Mouse (Mus musculus) liver, embryonic 14.5 days (tissue): Measurements from ENCODE around the gene Fosb. TPM values are rescaled to one million over a fixed set of nuclear protein-coding genes. Genes with fewer than 3 reads are reported as not detected.

Source experiments
- ATAC-seq: fragments of 200-750 bp; cut with Nextera tagmentation; 2 replicates; pipeline ENCODE4 v1.8.0; 2017; ENCODE audit warnings: moderate number of reproducible peaks, mild to moderate bottlenecking, moderate library complexity; ENCODE audit not compliant: insufficient read depth
- DNase-seq, 3 experiments: peaks; one replicate each; pipeline ENCODE4 v3.0.0-alpha.2; 2012 to 2013; ENCODE audit warnings: low read depth in 3 of 3, low spot score in 3 of 3
- H3K27ac ChIP-seq: fragments of 300-500 bp; sonication (generic); 2 replicates; pipeline ENCODE4 v1.5.1; 2014; ENCODE audit warnings: moderate library complexity, mild to moderate bottlenecking, control low read depth, inconsistent platforms
- H3K27me3 ChIP-seq: fragments of 300-500 bp; sonication (generic); 2 replicates; pipeline ENCODE4 v1.6.1; 2014; ENCODE audit warnings: mild to moderate bottlenecking, low read length, moderate library complexity; ENCODE audit not compliant: control insufficient read depth, insufficient read depth
- H3K36me3 ChIP-seq: fragments of 300-500 bp; sonication (generic); replicated peaks from 2 replicates; pipeline ENCODE4 v1.6.1; 2014; ENCODE audit warnings: low read depth; ENCODE audit not compliant: control insufficient read depth, insufficient read depth
- H3K4me1 ChIP-seq, 2 experiments: fragments of 200-500 bp in 1 of 2; fragments of 300-500 bp in 1 of 2; sonication (generic) in 1 of 2; replicated peaks; 2 replicates each; pipeline ENCODE4 v1.6.1; 2012 to 2014; ENCODE audit warnings: antibody characterized with exemption in 1 of 2, inconsistent platforms in 1 of 2, low read length in 1 of 2; ENCODE audit not compliant: control insufficient read depth in 2 of 2, insufficient read depth in 2 of 2
- H3K4me2 ChIP-seq: fragments of 300-500 bp; sonication (generic); 2 replicates; pipeline ENCODE4 v1.6.1; 2014; ENCODE audit warnings: low read depth, mild to moderate bottlenecking, control low read depth, moderate library complexity
- H3K4me3 ChIP-seq, 2 experiments: fragments of 200-500 bp in 1 of 2; fragments of 300-500 bp in 1 of 2; sonication (generic) in 1 of 2; 2 replicates each; pipeline ENCODE4 v1.5.1; 2012 to 2014; ENCODE audit warnings: low read depth in 2 of 2, low read length in 2 of 2, mild to moderate bottlenecking in 2 of 2, control low read depth in 1 of 2, inconsistent platforms in 1 of 2, moderate library complexity in 1 of 2; ENCODE audit not compliant: insufficient read depth in 1 of 2
- H3K9ac ChIP-seq: fragments of 300-500 bp; sonication (generic); replicated peaks from 2 replicates; pipeline ENCODE4 v1.6.1; 2014; ENCODE audit warnings: mild to moderate bottlenecking, control low read depth, moderate library complexity
- H3K9me3 ChIP-seq: fragments of 300-500 bp; sonication (generic); 2 replicates; pipeline ENCODE4 v1.6.1; 2016; ENCODE audit warnings: low read length, mixed read lengths; ENCODE audit not compliant: control insufficient read depth
- CTCF ChIP-seq: IDR thresholded peaks from 2 replicates; pipeline ENCODE4 v1.5.1; 2016; ENCODE audit warnings: antibody characterized with exemption, low read depth, control low read depth
- EP300 ChIP-seq: IDR thresholded peaks from 2 replicates; pipeline ENCODE4 v1.6.1; 2016; ENCODE audit warnings: antibody characterized with exemption, low read depth
- WGBS: fragments of 180-500 bp; shearing (Covaris S2); extraction: QIAGEN DNeasy Blood & Tissue Kit; methylation state at CpG from one replicate; pipeline ENCODE4 v1.1.7; 2014; ENCODE audit not compliant: insufficient replicate concordance; 5-methylcytosine and 5-hydroxymethylcytosine counted together
- polyA plus RNA-seq, 2 experiments: library from polyadenylated mRNA; depleted of rRNA in 1 of 2; stranded (reverse) in 1 of 2; unstranded in 1 of 2; fragments of >200 nt; fragmentation: Nextera tagmentation in 1 of 2; extraction: Ambion mirVana in 1 of 2; gene quantifications; 2 replicates each; pipeline versions ENCODE4 v1.2.1 to v1.2.3; 2012 to 2014

Gene Fosb
- polyA plus RNA-seq, 2 experiments: 0.03 TPM; not detected in 1

DNA sequence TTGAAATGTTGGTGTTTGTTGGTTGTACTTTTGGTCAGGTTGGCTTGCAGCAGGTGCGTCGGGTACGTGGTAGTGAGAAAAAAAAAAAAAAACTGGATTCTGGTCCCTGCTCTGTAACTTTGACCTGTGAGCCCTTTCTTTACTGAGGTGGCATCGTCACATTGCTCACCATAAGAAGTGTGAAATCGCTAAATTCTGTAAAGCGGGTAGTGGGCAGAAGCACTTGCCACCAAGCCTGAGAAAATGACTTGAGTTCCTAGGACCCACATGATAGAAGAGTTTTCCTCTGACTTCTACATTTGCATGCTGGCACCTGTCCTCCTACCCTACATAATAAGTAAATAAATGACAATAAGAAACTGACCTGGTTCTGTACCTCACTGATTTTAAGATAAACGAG, 10.8 kb upstream of the Fosb start:
- 29% methylated on average over 7 of the region's 7 CpGs for WGBS
- ATAC-seq: no peak
- peaks cover 21% of the 10 kb centered on the region for H3K27me3 ChIP-seq

GRCm38 (mm10) chr7:19319906-19320305, 10.1 kb upstream of the Fosb start:
- H3K4me3 ChIP-seq: peak overlapping the region; percentile 39 to 46
- H3K4me2 ChIP-seq: peak overlapping the region; percentile 74
- H3K9ac ChIP-seq: peak overlapping the region; percentile 24
- H3K9me3 ChIP-seq: no peaks in the 10 kb centered on the region
- DNase-seq (peak; percentile 74 to 88 (median 76)), ATAC-seq (peak; percentile 80)
- H3K36me3 ChIP-seq: no peaks in the 10 kb centered on the region
- TF ChIP-seq EP300: no peak
- no peak overlapping the region for H3K27ac ChIP-seq
- peaks cover 0 to 3% of the 10 kb centered on the region in 2 experiments; a peak in 2 of 4 replicates for H3K4me1 ChIP-seq
- WGBS: under 1% methylated on average over 40 of the region's 41 CpGs
- peaks cover 21% of the 10 kb centered on the region for H3K27me3 ChIP-seq

More for the DNA sequence above, 10.8 kb upstream of the Fosb start:
- Histone ChIP-seq H3K4me3 (no peak overlapping the region), H3K27ac (no peak overlapping the region), H3K9ac (no peak overlapping the region), H3K9me3 (no peaks in the 10 kb centered on the region), H3K4me2 (peak overlapping the region; percentile 74), H3K4me1 (peaks cover 0 to 4% of the 10 kb centered on the region in 2 experiments; a peak in 3 of 4 replicates), H3K36me3 (no peaks in the 10 kb centered on the region)
- no peak for TF ChIP-seq EP300
- no peak for TF ChIP-seq CTCF
- no peak for DNase-seq

DNA sequence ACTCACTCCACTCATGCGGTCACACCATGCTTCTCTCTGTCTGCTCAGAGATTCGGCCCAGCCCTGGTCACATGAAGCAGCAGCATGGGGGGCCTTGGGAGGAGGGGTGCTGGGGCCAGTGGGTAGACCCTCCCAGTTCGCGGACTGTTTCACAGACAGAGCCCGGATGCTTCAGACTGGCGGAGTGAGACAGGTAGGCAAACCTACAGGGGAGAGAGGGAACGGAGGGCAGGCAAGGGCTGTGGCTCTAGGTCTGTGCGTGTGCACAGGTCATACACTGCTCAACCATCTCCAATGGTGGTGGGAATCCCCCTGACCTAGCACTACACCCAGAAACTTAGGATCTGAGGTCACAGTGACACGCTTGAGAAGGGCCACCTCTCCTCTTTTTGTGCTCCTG, 9.6 kb upstream of the Fosb start:
- H3K9ac ChIP-seq: peak overlapping the region; percentile 24
- H3K36me3 ChIP-seq: no peaks in the 10 kb centered on the region
- H3K27ac ChIP-seq: no peak overlapping the region
- peaks cover 21% of the 10 kb centered on the region for H3K27me3 ChIP-seq
- no peak for DNase-seq
- no peak for TF ChIP-seq CTCF
- TF ChIP-seq EP300: no peak
- no peaks in the 10 kb centered on the region for H3K9me3 ChIP-seq
- H3K4me1 ChIP-seq: peaks cover 0 to 3% of the 10 kb centered on the region in 2 experiments; a peak in 2 of 4 replicates
- H3K4me3 ChIP-seq: peak overlapping the region; percentile 39 to 46; a peak in 3 of 4 replicates
- peak overlapping the region; percentile 74 for H3K4me2 ChIP-seq
- WGBS: 25% methylated on average over 9 of the region's 9 CpGs
- peak; percentile 44; the same call in 1 of the 2 replicates for ATAC-seq

DNA sequence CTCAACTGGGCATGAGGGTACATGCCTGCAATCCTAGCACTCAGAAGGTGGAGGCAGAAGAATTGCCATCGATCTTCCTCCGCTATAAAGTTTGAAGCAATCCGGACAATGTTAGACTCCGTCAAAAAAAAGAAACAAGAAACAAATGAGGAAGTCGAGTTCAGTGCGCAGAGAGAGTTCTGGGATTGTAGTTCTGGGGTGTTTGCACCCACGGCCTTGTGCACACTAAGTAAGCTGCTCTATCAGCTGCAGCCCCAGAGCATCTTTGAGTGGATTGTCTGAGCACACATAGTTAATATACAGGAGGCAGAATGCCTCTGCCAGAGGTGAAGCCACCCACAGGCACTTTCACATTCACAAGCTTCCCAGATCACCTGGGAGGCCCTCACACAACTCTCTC, 8.8 kb upstream of the Fosb start:
- peaks cover 25% of the 10 kb centered on the region for H3K27me3 ChIP-seq
- H3K4me2 ChIP-seq: no peak overlapping the region
- TF ChIP-seq CTCF: no peak
- no peak for TF ChIP-seq EP300
- 25% methylated on average over 7 of the region's 7 CpGs for WGBS
- ATAC-seq (no peak), DNase-seq (no peak)
- H3K9ac ChIP-seq: no peak overlapping the region
- H3K4me3 ChIP-seq: no peak overlapping the region
- no peak overlapping the region for H3K27ac ChIP-seq
- peaks cover 0 to 3% of the 10 kb centered on the region in 2 experiments; a peak in 2 of 4 replicates for H3K4me1 ChIP-seq
- H3K9me3 ChIP-seq: no peaks in the 10 kb centered on the region
- H3K36me3 ChIP-seq: no peaks in the 10 kb centered on the region

DNA sequence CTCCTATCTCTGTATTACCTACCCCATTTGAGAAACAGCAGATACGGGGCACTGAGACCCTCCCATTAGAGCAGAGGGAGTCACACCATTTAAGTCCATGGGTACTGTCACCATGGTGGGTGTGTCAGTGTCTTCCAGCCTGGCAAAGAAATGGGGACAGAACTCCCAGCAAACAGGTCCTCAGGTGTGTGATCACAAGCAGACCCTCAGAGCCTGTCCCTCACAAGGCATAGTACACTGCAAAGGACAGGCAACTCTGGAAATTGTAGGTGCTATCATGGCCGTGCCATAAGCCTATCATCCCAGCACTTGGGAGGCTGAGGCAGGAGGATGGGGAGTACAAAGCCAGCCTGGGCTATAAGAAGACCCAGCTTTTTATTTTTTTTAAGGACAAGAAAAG, 8.3 kb upstream of the Fosb start:
- TF ChIP-seq EP300 (no peak), CTCF (no peak)
- peaks cover 0 to 3% of the 10 kb centered on the region in 2 experiments; a peak in 2 of 4 replicates for H3K4me1 ChIP-seq
- DNase-seq: no peak
- peaks cover 25% of the 10 kb centered on the region for H3K27me3 ChIP-seq
- H3K27ac ChIP-seq: no peak overlapping the region
- ATAC-seq: no peak
- no peak overlapping the region for H3K9ac ChIP-seq
- H3K36me3 ChIP-seq: no peaks in the 10 kb centered on the region
- WGBS: 39% methylated on average over 2 of the region's 2 CpGs
- no peak overlapping the region for H3K4me2 ChIP-seq
- no peak overlapping the region for H3K4me3 ChIP-seq
- no peaks in the 10 kb centered on the region for H3K9me3 ChIP-seq
